Mouse (Mus musculus): ENCODE data around the gene Vgf.

DNA sequence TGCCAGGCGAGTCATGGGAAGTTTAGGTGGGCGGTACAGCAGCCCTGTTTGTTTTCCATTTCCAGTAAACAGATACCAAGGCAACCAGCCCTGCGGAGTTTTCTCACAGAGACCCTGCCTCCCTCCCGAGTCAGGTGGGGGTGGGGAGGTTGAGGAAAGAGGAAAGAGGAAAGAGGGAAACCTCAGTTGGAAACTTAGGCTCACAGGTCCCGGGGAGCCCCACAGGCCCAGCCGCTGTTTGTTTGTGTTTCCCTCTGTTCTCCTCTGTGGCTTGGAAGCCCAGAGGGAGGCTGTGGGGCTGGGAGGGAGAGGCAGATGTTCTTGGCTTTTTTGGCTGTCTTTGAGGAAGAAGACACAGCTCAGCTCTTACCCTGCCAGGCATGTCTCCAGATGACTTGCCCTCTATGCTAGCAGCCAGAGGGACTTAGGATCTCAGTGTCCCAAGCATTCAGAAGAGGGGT lies 48.0 kb downstream of the Vgf start:
- TF ChIP-seq CTCF (IDR thresholded peaks at IDR 0.05; ENCODE audit: extremely low read depth, insufficient read length, insufficient replicate concordance, low read depth, low read length) (no peak), POLR2A (IDR thresholded peaks at IDR 0.05; ENCODE audit: low read depth, low read length) (no peak)

All from small intestine, adult 2 months (tissue).